ENCODE assay signal across 14 mouse cellular contexts in the genomic region with DNA sequence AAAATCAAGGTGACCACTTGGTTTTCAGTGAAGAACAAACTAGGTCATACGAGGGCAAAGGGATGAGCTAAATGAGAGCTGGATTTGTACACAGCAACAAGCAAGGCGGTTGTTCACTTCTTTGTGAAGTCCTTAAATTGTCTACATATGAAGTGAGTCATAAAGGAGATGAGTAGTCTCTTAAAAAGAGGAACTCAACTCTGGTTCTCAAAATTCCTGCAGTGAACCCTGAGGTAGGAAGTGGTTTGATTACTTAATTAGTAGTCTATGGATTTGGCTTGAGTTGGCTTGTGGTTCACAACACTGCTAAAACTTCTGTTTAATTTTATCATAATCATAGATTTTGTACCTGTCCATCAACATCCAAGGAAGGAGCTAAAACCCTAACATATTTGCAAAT.
"Had no signal": no experiment of that assay in that cellular context is flagged by ENCODE, and none has a peak within 500 bp of the region (broad histone marks: within the 10 kb centered on the region; RNA-seq: fewer than 3 reads in every experiment).

No protein-coding gene starts in this region.

- DNase-seq: kidney, adult 11 months; kidney, adult 9 months; kidney, postnatal 4 days; right cerebral cortex, postnatal 25 days; thymus, postnatal 4 days had no signal

- H3K9me3 ChIP-seq: limb, embryonic 10.5 days; liver, embryonic 12.5 days; midbrain, embryonic 13.5 days; neural tube, embryonic 12.5 days had no signal

- H3K4me1 ChIP-seq: limb, embryonic 10.5 days; liver, embryonic 12.5 days; midbrain, embryonic 13.5 days; neural tube, embryonic 12.5 days had no signal

- H3K27ac ChIP-seq: kidney, postnatal 0 days; layer of hippocampus, adult 2 months; limb, embryonic 10.5 days; liver, embryonic 12.5 days; macrophage; midbrain, embryonic 13.5 days; neural tube, embryonic 12.5 days; stomach, postnatal 0 days had no signal

- H3K9ac ChIP-seq: liver, embryonic 12.5 days; midbrain, embryonic 13.5 days; neural tube, embryonic 12.5 days had no signal

- H3K36me3 ChIP-seq: limb, embryonic 10.5 days; liver, embryonic 12.5 days; midbrain, embryonic 13.5 days; neural tube, embryonic 12.5 days had no signal

- ATAC-seq: liver, embryonic 12.5 days; midbrain, embryonic 13.5 days had no signal

- H3K4me3 ChIP-seq: layer of hippocampus, adult 2 months; limb, embryonic 10.5 days; liver, embryonic 12.5 days; midbrain, embryonic 13.5 days; myocyte; neural tube, embryonic 12.5 days had no signal

- H3K4me2 ChIP-seq: liver, embryonic 12.5 days; midbrain, embryonic 13.5 days; neural tube, embryonic 12.5 days had no signal

- H3K27me3 ChIP-seq: liver, embryonic 12.5 days; midbrain, embryonic 13.5 days; neural tube, embryonic 12.5 days had no signal
